Mouse (Mus musculus): ENCODE measurements around the gene Atp1b2. TPM values are rescaled to one million over a fixed set of nuclear protein-coding genes. Genes with fewer than 3 reads are reported as not detected.
A peak's percentile ranks its signal among the peaks of the same experiment; 100 is the strongest.

Atp1b2 gene
- total and polyA plus RNA-seq, 2 experiments from 2014 or later, result 161 to 167 TPM

- ATAC-seq (ENCODE audit: low FRiP score) (no peak), DNase-seq (ENCODE audit: low spot score) (no peak)
- Histone ChIP-seq H3K9ac (replicated peaks; ENCODE audit: low read length, poor library complexity, severe bottlenecking) (no peak overlapping the region), H3K4me1 (ENCODE audit: insufficient read depth, low read length) (no peaks in the 10 kb centered on the region), H3K9me3 (ENCODE audit: low read length) (no peaks in the 10 kb centered on the region), H3K36me3 (ENCODE audit: insufficient read depth, low read length) (peaks cover 32% of the 10 kb centered on the region), H3K27ac (ENCODE audit: low read depth, low read length) (no peak overlapping the region), H3K27me3 (ENCODE audit: insufficient read depth, low read length) (no peaks in the 10 kb centered on the region), H3K4me3 (ENCODE audit: low read depth, low read length) (no peak overlapping the region), H3K4me2 (ENCODE audit: low read depth, low read length, poor library complexity, severe bottlenecking) (no peak overlapping the region)
- TF ChIP-seq CTCF (IDR thresholded peaks at IDR 0.05), result no peak
- WGBS, result 83% methylated on average over 7 of the region's 7 CpGs
These were observed 19.9 kb downstream of the Atp1b2 start for GRCm38 (mm10) chr11:69585718-69586325.

GRCm38 (mm10) chr11:69584937-69585336 is 20.8 kb downstream of the Atp1b2 start:
- Histone ChIP-seq H3K4me3 (ENCODE audit: low read depth, low read length) (no peak overlapping the region), H3K4me2 (ENCODE audit: low read depth, low read length, poor library complexity, severe bottlenecking) (no peak overlapping the region), H3K9ac (replicated peaks; ENCODE audit: low read length, poor library complexity, severe bottlenecking) (no peak overlapping the region), H3K27me3 (ENCODE audit: insufficient read depth, low read length) (no peaks in the 10 kb centered on the region), H3K4me1 (ENCODE audit: insufficient read depth, low read length) (no peaks in the 10 kb centered on the region), H3K9me3 (ENCODE audit: low read length) (no peaks in the 10 kb centered on the region), H3K27ac (ENCODE audit: low read depth, low read length) (no peak overlapping the region), H3K36me3 (ENCODE audit: insufficient read depth, low read length) (peaks cover 26% of the 10 kb centered on the region)
- DNase-seq (ENCODE audit: low spot score) (no peak), ATAC-seq (ENCODE audit: low FRiP score) (no peak)
- TF ChIP-seq CTCF (IDR thresholded peaks at IDR 0.05), result no peak
- WGBS, result 97% methylated on average over 13 of the region's 13 CpGs

- H3K9me3 ChIP-seq (ENCODE audit: low read length), result no peaks in the 10 kb centered on the region
- H3K36me3 ChIP-seq (ENCODE audit: insufficient read depth, low read length), result peaks cover 16% of the 10 kb centered on the region
- WGBS, result 85% methylated on average over 7 of the region's 7 CpGs
- no peaks in the 10 kb centered on the region for H3K27me3 ChIP-seq (ENCODE audit: insufficient read depth, low read length)
- no peak overlapping the region for H3K9ac ChIP-seq (replicated peaks; ENCODE audit: low read length, poor library complexity, severe bottlenecking)
- no peak for TF ChIP-seq CTCF (IDR thresholded peaks at IDR 0.05)
- ATAC-seq (ENCODE audit: low FRiP score) (no peak), DNase-seq (ENCODE audit: low spot score) (no peak)
- no peak overlapping the region for H3K4me3 ChIP-seq (ENCODE audit: low read depth, low read length)
- H3K4me1 ChIP-seq (ENCODE audit: insufficient read depth, low read length), result no peaks in the 10 kb centered on the region
- H3K27ac ChIP-seq (ENCODE audit: low read depth, low read length), result no peak overlapping the region
- no peak overlapping the region for H3K4me2 ChIP-seq (ENCODE audit: low read depth, low read length, poor library complexity, severe bottlenecking)
These were observed 21.7 kb downstream of the Atp1b2 start for GRCm38 (mm10) chr11:69584008-69584407.

- H3K27me3 ChIP-seq (ENCODE audit: insufficient read depth, low read length), result no peaks in the 10 kb centered on the region
- H3K36me3 ChIP-seq (ENCODE audit: insufficient read depth, low read length), result 0 out of 2 replicates have a peak, but pooled peaks cover 3% of the 10 kb centered on the region
- no peak overlapping the region; the same call in 1 of the 2 replicates for H3K9ac ChIP-seq (replicated peaks; ENCODE audit: low read length, poor library complexity, severe bottlenecking)
- 0 out of 2 replicates have a peak overlapping the region, but pooled peaks have one; percentile 92 for H3K27ac ChIP-seq (ENCODE audit: low read depth, low read length)
- ATAC-seq (ENCODE audit: low FRiP score), result no peak
- H3K4me3 ChIP-seq (ENCODE audit: low read depth, low read length), result peak overlapping the region; percentile 64
- H3K4me2 ChIP-seq (ENCODE audit: low read depth, low read length, poor library complexity, severe bottlenecking), result peak overlapping the region; percentile 92
- H3K9me3 ChIP-seq (ENCODE audit: low read length), result no peaks in the 10 kb centered on the region
- peaks cover 11% of the 10 kb centered on the region for H3K4me1 ChIP-seq (ENCODE audit: insufficient read depth, low read length)
- no peak for TF ChIP-seq CTCF (IDR thresholded peaks at IDR 0.05)
- 57% methylated on average over 9 of the region's 9 CpGs for WGBS
- DNase-seq (ENCODE audit: low spot score), result no peak
These were observed 23.4 kb downstream of the Atp1b2 start for GRCm38 (mm10) chr11:69582230-69582805.

GRCm38 (mm10) chr11:69581814-69582213 is 23.9 kb downstream of the Atp1b2 start:
- H3K9me3 ChIP-seq (ENCODE audit: low read length), result no peaks in the 10 kb centered on the region
- peak overlapping the region; percentile 70; the same call in 1 of the 2 replicates for H3K9ac ChIP-seq (replicated peaks; ENCODE audit: low read length, poor library complexity, severe bottlenecking)
- peak overlapping the region; percentile 92 for H3K4me2 ChIP-seq (ENCODE audit: low read depth, low read length, poor library complexity, severe bottlenecking)
- no peaks in the 10 kb centered on the region for H3K27me3 ChIP-seq (ENCODE audit: insufficient read depth, low read length)
- TF ChIP-seq CTCF (IDR thresholded peaks at IDR 0.05), result peak; percentile 6; the same call in 1 of the 2 replicates
- 2% methylated on average over 8 of the region's 8 CpGs for whole genome bisulfite sequencing
- DNase-seq (ENCODE audit: low spot score) (no peak), ATAC-seq (ENCODE audit: low FRiP score) (no peak)
- H3K36me3 ChIP-seq (ENCODE audit: insufficient read depth, low read length), result 0 out of 2 replicates have a peak, but pooled peaks cover 2% of the 10 kb centered on the region
- peak overlapping the region; percentile 64 for H3K4me3 ChIP-seq (ENCODE audit: low read depth, low read length)
- H3K27ac ChIP-seq (ENCODE audit: low read depth, low read length), result peak overlapping the region; percentile 92; the same call in 1 of the 2 replicates
- H3K4me1 ChIP-seq (ENCODE audit: insufficient read depth, low read length), result peaks cover 16% of the 10 kb centered on the region

GRCm38 (mm10) chr11:69581147-69581688 is 24.5 kb downstream of the Atp1b2 start:
- Histone ChIP-seq H3K4me1 (ENCODE audit: insufficient read depth, low read length) (peaks cover 17% of the 10 kb centered on the region), H3K27me3 (ENCODE audit: insufficient read depth, low read length) (no peaks in the 10 kb centered on the region), H3K9ac (replicated peaks; ENCODE audit: low read length, poor library complexity, severe bottlenecking) (peak overlapping the region; percentile 70), H3K9me3 (ENCODE audit: low read length) (no peaks in the 10 kb centered on the region), H3K27ac (ENCODE audit: low read depth, low read length) (peak overlapping the region; percentile 92), H3K36me3 (ENCODE audit: insufficient read depth, low read length) (no peaks in the 10 kb centered on the region), H3K4me2 (ENCODE audit: low read depth, low read length, poor library complexity, severe bottlenecking) (peak overlapping the region; percentile 92), H3K4me3 (ENCODE audit: low read depth, low read length) (peak overlapping the region; percentile 64)
- DNase-seq (ENCODE audit: low spot score) (peak; percentile 96), ATAC-seq (ENCODE audit: low FRiP score) (peak; percentile 82)
- WGBS, result under 1% methylated on average over 36 of the region's 36 CpGs
- TF ChIP-seq CTCF (IDR thresholded peaks at IDR 0.05), result no peak

Measured in midbrain, postnatal 0 days (tissue).